Mouse (Mus musculus) C2C12 (cell line): ENCODE measurements around the gene Mmrn2. TPM values are rescaled to one million over a fixed set of nuclear protein-coding genes. Genes with fewer than 3 reads are reported as not detected.

Experiments
- H3K27me3 ChIP-seq: one replicate; pipeline ENCODE4 v1.6.1; 2011; ENCODE audit not compliant: control insufficient read depth, insufficient read depth, insufficient read length
- H3K36me3 ChIP-seq: one replicate; pipeline ENCODE4 v1.6.1; 2011; ENCODE audit not compliant: control insufficient read depth, insufficient read depth
- H3K4me3 ChIP-seq: one replicate; pipeline ENCODE4 v1.5.1; 2011; ENCODE audit warnings: mild to moderate bottlenecking, control low read depth; ENCODE audit not compliant: poor library complexity, insufficient read depth, severe bottlenecking
- H3K79me2 ChIP-seq: one replicate; pipeline ENCODE4 v1.6.1; 2011; ENCODE audit not compliant: control insufficient read depth, insufficient read depth
- H3K79me3 ChIP-seq: one replicate; pipeline ENCODE4 v1.6.1; 2011; ENCODE audit warnings: low read depth, control low read depth
- H3ac ChIP-seq: one replicate; pipeline ENCODE3; 2011; ENCODE audit warnings: low read depth; ENCODE audit not compliant: control insufficient read depth, insufficient read length
- CEBPB ChIP-seq: IDR thresholded peaks from one replicate; pipeline ENCODE4 v1.6.1; 2011; ENCODE audit warnings: low read depth, mild to moderate bottlenecking, control low read depth, moderate library complexity
- CTCF ChIP-seq: IDR thresholded peaks from one replicate; pipeline ENCODE4 v1.5.1; 2011; ENCODE audit not compliant: control insufficient read depth, insufficient read depth, insufficient read length
- FOSL1 ChIP-seq: IDR thresholded peaks from one replicate; pipeline ENCODE4 v1.8.0; 2011; ENCODE audit warnings: mild to moderate bottlenecking, low read length; ENCODE audit not compliant: poor library complexity, insufficient read depth, severe bottlenecking
- MAX ChIP-seq: IDR thresholded peaks from one replicate; pipeline ENCODE4 v1.6.1; 2011; ENCODE audit warnings: mild to moderate bottlenecking, control low read depth
- MYOD1 ChIP-seq: IDR thresholded peaks from one replicate; pipeline ENCODE4 v1.6.1; 2011; ENCODE audit warnings: low read depth; ENCODE audit not compliant: control insufficient read depth, insufficient read length
- MYOG ChIP-seq: IDR thresholded peaks from one replicate; pipeline ENCODE4 v1.6.1; 2011; ENCODE audit not compliant: control insufficient read depth, insufficient read length; ENCODE audit errors: extremely low read depth
- USF1 ChIP-seq: IDR thresholded peaks from one replicate; pipeline ENCODE4 v1.6.1; 2011; ENCODE audit warnings: low read depth, mild to moderate bottlenecking, control low read depth, moderate library complexity
- polyA plus RNA-seq: library from polyadenylated mRNA; unstranded; fragments of >200 nt; fragmentation: generic; extraction: Trizol; gene quantifications from one replicate; pipeline ENCODE4 v1.2.1, GENCODE M21; 2012; ENCODE audit warnings: missing spikeins

The Mmrn2 gene
- polyA plus RNA-seq, 1 experiment, result 0.04 TPM

DNA sequence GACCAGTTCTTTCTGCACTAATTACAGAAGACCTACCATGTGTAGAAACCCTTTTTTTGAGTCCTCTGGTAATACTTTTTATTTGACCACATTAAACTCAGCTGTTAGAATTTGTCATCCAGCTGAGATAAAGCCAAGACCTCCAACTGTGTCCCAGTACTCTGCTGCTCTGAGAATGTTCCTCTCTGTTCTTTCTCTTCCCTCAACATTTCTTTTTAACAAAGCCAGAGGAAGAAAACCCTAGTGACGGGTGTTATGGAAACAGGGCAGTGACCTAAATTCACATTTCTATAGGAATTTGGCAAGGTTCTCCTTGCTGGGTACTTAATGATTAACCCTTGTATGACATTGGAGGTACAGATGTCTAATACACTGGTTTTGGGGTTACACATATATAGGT is 35.8 kb upstream of the Mmrn2 start:
- Histone ChIP-seq H3ac (no peak overlapping the region), H3K79me3 (no peaks in the 10 kb centered on the region), H3K4me3 (no peak overlapping the region), H3K36me3 (peaks cover 94% of the 10 kb centered on the region), H3K27me3 (no peaks in the 10 kb centered on the region), H3K79me2 (no peaks in the 10 kb centered on the region)
- TF ChIP-seq CEBPB (no peak), FOSL1 (no peak), USF1 (no peak), MYOD1 (no peak), CTCF (no peak), MAX (no peak), MYOG (no peak)

DNA sequence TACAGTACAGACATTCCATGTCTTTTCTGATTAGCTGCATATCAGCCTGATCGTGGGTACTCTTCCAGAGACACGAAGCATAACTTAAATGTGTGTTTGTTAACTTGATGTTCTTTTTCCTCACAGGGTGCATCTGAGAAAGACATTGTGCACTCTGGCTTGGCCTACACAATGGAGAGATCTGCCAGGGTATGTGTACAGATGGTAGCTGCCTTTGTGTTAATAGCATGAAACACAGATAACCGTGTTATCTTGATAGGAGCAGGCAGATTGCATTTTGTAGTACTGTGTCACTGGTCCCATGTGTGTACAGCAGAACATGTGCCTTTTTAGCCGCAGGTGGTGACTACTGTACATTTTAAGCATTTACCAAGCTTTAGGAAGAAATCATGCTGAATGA is 33.3 kb upstream of the Mmrn2 start:
- Histone ChIP-seq H3K4me3 (no peak overlapping the region), H3K79me3 (no peaks in the 10 kb centered on the region), H3ac (no peak overlapping the region), H3K27me3 (no peaks in the 10 kb centered on the region), H3K79me2 (no peaks in the 10 kb centered on the region), H3K36me3 (peaks cover 79% of the 10 kb centered on the region)
- TF ChIP-seq MYOD1 (no peak), MYOG (no peak), FOSL1 (no peak), MAX (no peak), USF1 (no peak), CTCF (no peak), CEBPB (no peak)

DNA sequence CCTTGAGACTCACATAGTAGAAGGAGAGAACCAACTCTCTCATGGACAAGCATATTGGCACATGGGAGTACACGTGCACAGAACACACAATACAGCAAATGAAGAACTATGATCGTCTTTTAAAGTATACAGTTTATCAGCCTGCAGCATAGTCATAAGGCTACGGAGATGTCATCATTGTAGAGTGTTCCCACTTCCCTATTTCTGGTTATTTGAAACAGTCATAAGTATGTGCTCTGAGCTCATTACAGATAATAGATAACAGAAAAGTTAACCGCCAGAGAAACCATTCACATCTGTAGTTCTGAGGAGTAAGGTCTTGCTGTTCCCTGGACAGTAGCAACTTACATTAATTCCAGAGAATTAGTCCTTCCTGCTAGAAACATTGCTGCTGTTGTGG is 32.2 kb upstream of the Mmrn2 start:
- Histone ChIP-seq H3ac (no peak overlapping the region), H3K4me3 (no peak overlapping the region), H3K79me2 (no peaks in the 10 kb centered on the region), H3K79me3 (no peaks in the 10 kb centered on the region), H3K36me3 (peaks cover 68% of the 10 kb centered on the region), H3K27me3 (no peaks in the 10 kb centered on the region)
- TF ChIP-seq CTCF (no peak), CEBPB (no peak), MAX (no peak), FOSL1 (no peak), MYOD1 (no peak), USF1 (no peak), MYOG (no peak)

DNA sequence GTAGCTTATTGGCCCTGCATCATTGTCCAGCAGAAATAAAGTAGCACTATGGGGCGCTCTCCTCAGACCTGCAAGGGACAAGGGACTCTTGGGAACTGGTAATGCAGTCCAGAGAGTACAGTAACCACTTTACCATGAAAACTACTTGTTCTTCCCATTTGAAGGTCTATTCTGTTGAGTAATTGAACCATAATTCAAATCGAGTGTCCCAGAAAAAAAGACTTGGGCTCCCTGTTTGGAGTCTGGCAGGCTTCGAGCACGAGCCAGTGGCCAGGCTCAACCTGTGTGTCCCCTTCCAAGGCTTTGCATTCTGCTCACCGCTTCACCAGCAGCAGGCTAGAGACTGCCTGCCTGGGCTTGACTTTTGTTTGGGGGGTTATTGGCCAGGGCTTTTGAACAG is 30.9 kb upstream of the Mmrn2 start:
- H3K79me2 ChIP-seq, result no peaks in the 10 kb centered on the region
- no peak overlapping the region for H3ac ChIP-seq
- peaks cover 56% of the 10 kb centered on the region for H3K36me3 ChIP-seq
- TF ChIP-seq CEBPB (no peak), MYOG (no peak), USF1 (no peak)
- no peak overlapping the region for H3K4me3 ChIP-seq
- H3K79me3 ChIP-seq, result no peaks in the 10 kb centered on the region
- H3K27me3 ChIP-seq, result no peaks in the 10 kb centered on the region

DNA sequence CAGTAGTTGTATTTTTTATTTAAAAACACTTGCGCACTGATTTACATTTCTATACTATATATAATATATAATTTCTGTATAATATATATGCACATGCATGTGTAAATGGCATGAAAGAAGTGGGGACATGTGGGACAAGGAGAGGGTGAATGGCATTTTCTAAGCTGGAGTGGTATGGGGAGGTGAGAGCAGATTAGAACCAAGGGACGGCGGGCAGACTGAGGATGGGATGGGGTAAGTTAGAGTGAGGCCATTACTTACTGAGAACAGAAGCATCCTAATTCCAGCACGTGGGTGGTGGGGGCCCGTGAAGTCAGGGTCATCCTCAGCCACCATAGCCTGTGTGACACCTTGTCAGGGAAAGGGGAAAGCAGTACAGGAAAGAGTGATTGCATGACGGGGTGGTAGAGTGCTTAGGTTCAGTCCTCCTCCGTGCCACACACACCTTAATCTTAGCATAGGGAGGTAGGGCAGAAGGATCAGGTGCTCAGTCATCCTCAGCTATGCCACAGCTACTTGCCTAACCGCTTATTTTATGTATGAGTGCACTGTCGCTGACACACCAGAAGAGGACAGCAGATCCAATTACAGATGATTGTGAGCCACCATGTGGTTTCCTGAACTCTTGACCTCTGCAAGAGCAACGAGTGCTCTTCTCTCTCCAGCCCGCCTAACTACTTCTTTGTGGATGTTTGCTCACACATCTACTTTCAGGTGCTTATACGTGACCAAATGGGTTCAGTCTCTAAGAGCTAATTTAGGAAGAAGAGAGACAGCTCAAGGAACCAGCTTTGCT is 29.3 kb upstream of the Mmrn2 start:
- Histone ChIP-seq H3K79me2 (no peaks in the 10 kb centered on the region), H3K4me3 (no peak overlapping the region), H3ac (no peak overlapping the region), H3K27me3 (no peaks in the 10 kb centered on the region), H3K36me3 (peaks cover 41% of the 10 kb centered on the region), H3K79me3 (no peaks in the 10 kb centered on the region)
- TF ChIP-seq FOSL1 (no peak), CEBPB (no peak), USF1 (no peak), MYOG (no peak), CTCF (no peak), MYOD1 (no peak), MAX (no peak)

DNA sequence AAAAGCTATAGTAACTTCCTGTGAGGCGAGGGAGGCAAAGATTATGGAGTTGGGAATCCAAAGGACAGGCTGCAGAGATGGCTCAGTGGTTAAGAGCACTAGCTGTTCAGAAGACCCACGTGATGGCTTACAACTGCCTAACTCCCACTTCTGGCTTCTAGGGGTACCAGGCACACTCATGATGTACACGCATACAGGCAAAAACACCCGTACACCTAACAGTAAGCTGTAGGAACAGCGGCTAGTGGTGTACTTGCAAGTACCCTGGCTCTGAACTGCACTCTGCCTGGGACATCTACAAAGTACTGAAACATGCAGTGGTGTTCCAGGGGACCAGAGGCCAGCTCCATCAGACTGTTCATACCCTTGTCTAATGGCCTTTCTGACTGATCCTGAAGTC is 28.2 kb upstream of the Mmrn2 start:
- TF ChIP-seq CEBPB (no peak), CTCF (no peak), FOSL1 (no peak), MAX (no peak), MYOG (no peak), MYOD1 (no peak), USF1 (no peak)
- Histone ChIP-seq H3K4me3 (no peak overlapping the region), H3K79me2 (no peaks in the 10 kb centered on the region), H3K36me3 (peaks cover 31% of the 10 kb centered on the region), H3ac (no peak overlapping the region), H3K27me3 (no peaks in the 10 kb centered on the region), H3K79me3 (no peaks in the 10 kb centered on the region)
